Mouse (Mus musculus): ENCODE results near the gene Wnt10a. TPM values are rescaled to one million over a fixed set of nuclear protein-coding genes. Genes with fewer than 3 reads are reported as not detected.

Wnt10a gene
- polyA plus RNA-seq (2012; rRNA removed) = 1.2 TPM in 2 replicates

DNA sequence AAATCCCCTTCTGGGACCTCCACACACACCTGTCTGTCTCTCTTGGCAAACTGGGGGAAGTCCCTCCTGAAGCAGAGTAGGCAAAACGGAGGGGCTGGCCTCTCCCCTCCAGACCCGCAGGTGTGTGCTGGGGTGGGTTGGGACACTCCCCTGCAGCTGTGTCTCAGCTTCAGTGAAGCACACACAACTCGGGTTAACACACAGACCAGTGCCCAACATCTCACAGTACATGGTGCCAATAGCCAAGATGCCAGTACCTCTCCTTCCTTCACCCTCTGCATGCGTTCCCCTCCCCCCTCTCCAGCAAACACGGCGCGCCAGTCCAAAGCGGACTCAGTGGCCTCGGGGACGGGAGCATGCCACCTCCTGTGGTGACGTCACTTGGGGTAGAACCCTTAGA is at the start of gene Wnt10a:
Wnt10a (plus strand) TSS at position 268 of the 400 bp plus-strand sequence.
- WGBS = 4% methylated on average over 11 of the region's 11 CpGs
- DNase-seq = peak; percentile 29
- Histone ChIP-seq H3K27ac (ENCODE audit: insufficient read depth, low read depth, low read length) (no peak within 1 kb of the TSS), H3K4me1 (ENCODE audit: control insufficient read depth, insufficient read depth, low read length) (no peaks in the 10 kb centered on the region), H3K4me3 (ENCODE audit: insufficient read depth, low read depth, low read length) (no peak within 1 kb of the TSS), H3K36me3 (ENCODE audit: control insufficient read depth, insufficient read depth, low read length) (no peaks in the 10 kb centered on the region), H3K27me3 (replicated peaks; ENCODE audit: control insufficient read depth, insufficient read depth, low read length) (no peaks in the 10 kb centered on the region; the same call in 1 of the 2 replicates)
- TF ChIP-seq POLR2A (IDR thresholded peaks at IDR 0.05; ENCODE audit: low read depth, low read length) = no peak
- no peak for TF ChIP-seq CTCF (conservative IDR thresholded peaks at IDR 0.05; ENCODE audit: insufficient read depth, insufficient read length, low read depth, low read length)

DNA sequence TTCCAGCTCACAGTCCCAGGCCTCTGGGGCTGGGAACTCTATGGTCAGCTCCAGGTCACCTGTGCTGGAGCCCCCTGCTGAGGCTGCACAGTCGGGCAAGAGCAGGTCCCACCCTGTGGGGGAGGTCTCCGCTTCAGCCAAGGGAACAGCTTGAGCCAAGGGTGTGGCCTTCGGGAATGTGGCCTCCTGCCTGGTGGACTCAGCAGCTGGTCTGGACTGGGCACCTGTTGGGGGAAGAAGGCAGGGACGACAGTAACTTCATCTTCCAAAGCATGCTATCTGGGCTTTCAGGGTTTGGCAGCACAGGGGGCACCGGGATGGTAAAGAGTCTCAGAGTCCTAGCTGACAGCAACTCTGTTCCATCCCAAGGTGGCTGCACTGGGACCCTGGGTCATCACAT is 44.0 kb upstream of the Wnt10a start:
- WGBS = 60% methylated on average over 5 of the region's 5 CpGs
- DNase-seq = no peak
- H3K4me3 ChIP-seq (ENCODE audit: insufficient read depth, low read depth, low read length) = no peak overlapping the region
- TF ChIP-seq POLR2A (IDR thresholded peaks at IDR 0.05; ENCODE audit: low read depth, low read length) (no peak), CTCF (conservative IDR thresholded peaks at IDR 0.05; ENCODE audit: insufficient read depth, insufficient read length, low read depth, low read length) (no peak)
- H3K4me1 ChIP-seq (ENCODE audit: control insufficient read depth, insufficient read depth, low read length) = peaks cover 23% of the 10 kb centered on the region
- no peaks in the 10 kb centered on the region for H3K27me3 ChIP-seq (replicated peaks; ENCODE audit: control insufficient read depth, insufficient read depth, low read length)
- H3K27ac ChIP-seq (ENCODE audit: insufficient read depth, low read depth, low read length) = no peak overlapping the region
- H3K36me3 ChIP-seq (ENCODE audit: control insufficient read depth, insufficient read depth, low read length) = no peaks in the 10 kb centered on the region

DNA sequence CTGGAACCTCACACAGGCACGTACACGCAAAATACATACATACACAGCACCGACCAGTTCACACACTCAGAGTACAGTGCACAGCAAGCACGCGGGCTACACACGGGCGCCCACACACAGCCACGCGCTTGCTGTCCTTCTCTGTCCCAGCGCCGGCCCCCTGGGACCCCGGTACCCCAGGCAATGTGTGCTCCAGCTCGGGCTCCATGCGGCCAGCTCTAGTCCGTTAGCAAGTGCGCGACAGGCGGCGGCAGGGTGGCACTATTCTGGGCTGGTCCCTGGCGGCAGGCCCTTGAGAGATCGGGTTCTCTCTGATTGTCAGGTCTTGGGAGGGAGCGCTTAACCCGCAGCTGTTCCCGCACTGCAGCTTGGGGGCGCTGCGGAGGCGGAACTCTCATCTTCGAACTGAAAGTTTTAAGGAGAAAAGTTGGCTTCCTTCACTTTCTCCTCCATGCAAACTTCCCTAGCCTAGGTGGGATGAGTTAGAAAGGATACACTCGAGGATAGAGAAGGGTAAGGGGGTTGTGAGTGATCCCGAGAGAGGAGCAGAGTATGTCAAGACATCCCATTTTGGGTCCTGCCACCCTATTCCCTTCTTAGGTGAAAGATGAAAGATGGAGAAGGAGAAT is 42.6 kb upstream of the Wnt10a start, which contains the start of gene Prkag3:
Prkag3 (minus strand) TSS at position 579 of the 629 bp plus-strand sequence.
- DNase-seq = peak; percentile 73

DNA sequence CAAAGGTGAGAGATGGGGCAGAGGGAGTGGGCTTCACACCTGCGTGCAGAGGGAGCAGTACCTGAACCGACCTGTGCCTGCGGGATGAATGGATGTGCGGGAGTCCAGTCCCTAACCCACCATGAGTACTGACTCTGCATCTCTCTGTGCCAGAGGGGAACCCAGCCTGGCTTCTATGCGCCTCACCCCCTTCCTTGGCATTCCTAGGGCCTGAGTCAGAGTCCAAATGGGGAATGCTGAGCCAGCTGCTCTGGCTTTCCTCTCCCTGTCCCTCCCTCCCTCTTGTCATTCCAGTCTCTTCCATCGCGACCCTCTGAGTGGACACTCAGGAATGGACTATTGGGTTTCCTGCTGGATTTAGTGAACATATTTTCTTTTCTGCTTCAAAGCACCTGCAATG is 42.0 kb upstream of the Wnt10a start:
- peaks cover 28% of the 10 kb centered on the region for H3K4me1 ChIP-seq (ENCODE audit: control insufficient read depth, insufficient read depth, low read length)
- DNase-seq = peak; percentile 88
- H3K4me3 ChIP-seq (ENCODE audit: insufficient read depth, low read depth, low read length) = peak overlapping the region; percentile 23; the same call in 1 of the 2 replicates
- H3K27me3 ChIP-seq (replicated peaks; ENCODE audit: control insufficient read depth, insufficient read depth, low read length) = no peaks in the 10 kb centered on the region
- WGBS = 22% methylated on average over 7 of the region's 7 CpGs
- H3K36me3 ChIP-seq (ENCODE audit: control insufficient read depth, insufficient read depth, low read length) = no peaks in the 10 kb centered on the region
- TF ChIP-seq CTCF (conservative IDR thresholded peaks at IDR 0.05; ENCODE audit: insufficient read depth, insufficient read length, low read depth, low read length) (no peak), POLR2A (IDR thresholded peaks at IDR 0.05; ENCODE audit: low read depth, low read length) (peak; percentile 17)
- H3K27ac ChIP-seq (ENCODE audit: insufficient read depth, low read depth, low read length) = peak overlapping the region; percentile 97

More for the DNA sequence above, 42.6 kb upstream of the Wnt10a start, which contains the start of gene Prkag3:
- no peaks in the 10 kb centered on the region for H3K27me3 ChIP-seq (replicated peaks; ENCODE audit: control insufficient read depth, insufficient read depth, low read length)
- H3K36me3 ChIP-seq (ENCODE audit: control insufficient read depth, insufficient read depth, low read length) = no peaks in the 10 kb centered on the region
- H3K4me3 ChIP-seq (ENCODE audit: insufficient read depth, low read depth, low read length) = peak within 1 kb of the TSS; percentile 33
- TF ChIP-seq POLR2A (IDR thresholded peaks at IDR 0.05; ENCODE audit: low read depth, low read length) (no peak), CTCF (conservative IDR thresholded peaks at IDR 0.05; ENCODE audit: insufficient read depth, insufficient read length, low read depth, low read length) (peak; percentile 67)
- 12% methylated on average over 30 of the region's 30 CpGs for WGBS
- H3K27ac ChIP-seq (ENCODE audit: insufficient read depth, low read depth, low read length) = peak within 1 kb of the TSS; percentile 97
- peaks cover 23% of the 10 kb centered on the region for H3K4me1 ChIP-seq (ENCODE audit: control insufficient read depth, insufficient read depth, low read length)

DNA sequence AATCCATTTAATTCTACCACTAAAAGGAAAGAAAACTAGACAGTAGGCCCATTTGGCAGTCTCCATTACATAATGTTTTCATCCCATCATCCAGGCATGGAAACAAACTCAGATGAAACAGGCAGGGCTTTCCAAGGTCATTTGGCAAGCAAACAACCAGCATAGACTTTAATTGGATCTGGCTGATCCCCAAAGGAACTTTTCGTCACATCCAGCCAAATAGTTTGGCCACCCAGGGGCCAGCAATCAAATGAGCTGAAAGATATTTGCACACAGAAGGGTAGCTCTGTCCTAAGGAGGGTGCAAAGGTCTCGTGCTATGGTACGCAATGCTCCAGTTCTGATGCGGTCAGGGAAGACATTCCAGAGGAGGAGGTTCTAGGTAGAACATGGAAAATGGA is 40.6 kb upstream of the Wnt10a start:
- peak overlapping the region; percentile 97 for H3K27ac ChIP-seq (ENCODE audit: insufficient read depth, low read depth, low read length)
- 32% methylated on average over 4 of the region's 4 CpGs for WGBS
- peak; percentile 96 for DNase-seq

DNA sequence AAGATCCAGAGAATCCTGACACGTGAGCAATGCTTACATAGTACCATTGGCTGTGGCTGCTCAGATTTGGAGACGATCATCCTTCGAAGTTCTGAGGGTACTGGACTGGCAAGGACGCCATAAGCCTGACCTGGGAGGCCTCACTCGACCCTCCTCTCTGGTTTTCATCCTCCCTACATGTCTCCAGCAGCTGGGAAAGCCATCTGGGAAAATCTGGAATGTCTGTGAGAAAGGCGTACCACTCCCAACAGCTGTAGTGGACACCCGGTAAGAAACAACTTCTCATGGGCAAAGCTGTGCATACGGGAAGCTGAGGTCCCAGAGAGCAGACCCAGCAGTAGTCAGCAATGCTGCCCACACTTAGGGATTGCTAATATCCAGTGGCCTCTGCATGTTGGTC is 39.2 kb upstream of the Wnt10a start:
- no peak for DNase-seq
- 86% methylated on average over 8 of the region's 8 CpGs for WGBS
- H3K4me3 ChIP-seq (ENCODE audit: insufficient read depth, low read depth, low read length) = no peak overlapping the region

More for the DNA sequence above, 40.6 kb upstream of the Wnt10a start:
- H3K4me3 ChIP-seq (ENCODE audit: insufficient read depth, low read depth, low read length) = no peak overlapping the region
- TF ChIP-seq CTCF (conservative IDR thresholded peaks at IDR 0.05; ENCODE audit: insufficient read depth, insufficient read length, low read depth, low read length) = 0 out of 2 replicates have a peak, but pooled peaks have one; percentile 4
- TF ChIP-seq POLR2A (IDR thresholded peaks at IDR 0.05; ENCODE audit: low read depth, low read length) = no peak
- H3K27me3 ChIP-seq (replicated peaks; ENCODE audit: control insufficient read depth, insufficient read depth, low read length) = no peaks in the 10 kb centered on the region
- peaks cover 34% of the 10 kb centered on the region for H3K4me1 ChIP-seq (ENCODE audit: control insufficient read depth, insufficient read depth, low read length)
- H3K36me3 ChIP-seq (ENCODE audit: control insufficient read depth, insufficient read depth, low read length) = no peaks in the 10 kb centered on the region

DNA sequence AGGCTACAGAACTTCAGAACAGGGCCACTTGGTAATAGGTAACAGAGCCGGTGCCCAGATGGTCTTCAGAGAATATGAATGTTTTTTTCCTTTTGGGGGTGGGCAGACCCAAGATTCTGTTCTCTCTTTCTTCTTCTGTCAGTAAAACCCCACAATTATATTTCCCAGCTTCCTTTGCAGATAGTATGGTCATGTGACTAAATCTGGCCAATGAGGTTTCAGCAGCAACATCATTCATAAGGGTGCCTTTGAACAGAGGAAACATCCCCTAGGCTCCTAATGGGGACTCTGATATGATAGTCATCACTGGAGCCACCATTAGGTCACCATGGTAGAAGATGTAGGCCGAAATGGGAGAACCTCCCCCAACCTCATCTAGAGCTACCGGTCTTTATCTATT is 38.5 kb upstream of the Wnt10a start:
- Histone ChIP-seq H3K36me3 (ENCODE audit: control insufficient read depth, insufficient read depth, low read length) (no peaks in the 10 kb centered on the region), H3K27me3 (replicated peaks; ENCODE audit: control insufficient read depth, insufficient read depth, low read length) (no peaks in the 10 kb centered on the region), H3K4me1 (ENCODE audit: control insufficient read depth, insufficient read depth, low read length) (peaks cover 30% of the 10 kb centered on the region), H3K4me3 (ENCODE audit: insufficient read depth, low read depth, low read length) (no peak overlapping the region), H3K27ac (ENCODE audit: insufficient read depth, low read depth, low read length) (no peak overlapping the region)
- TF ChIP-seq POLR2A (IDR thresholded peaks at IDR 0.05; ENCODE audit: low read depth, low read length) (no peak), CTCF (conservative IDR thresholded peaks at IDR 0.05; ENCODE audit: insufficient read depth, insufficient read length, low read depth, low read length) (no peak)
- 98% methylated on average over 3 of the region's 3 CpGs for WGBS
- no peak for DNase-seq

More for the DNA sequence above, 39.2 kb upstream of the Wnt10a start:
- TF ChIP-seq CTCF (conservative IDR thresholded peaks at IDR 0.05; ENCODE audit: insufficient read depth, insufficient read length, low read depth, low read length) (no peak), POLR2A (IDR thresholded peaks at IDR 0.05; ENCODE audit: low read depth, low read length) (no peak)
- no peaks in the 10 kb centered on the region for H3K27me3 ChIP-seq (replicated peaks; ENCODE audit: control insufficient read depth, insufficient read depth, low read length)
- peaks cover 34% of the 10 kb centered on the region for H3K4me1 ChIP-seq (ENCODE audit: control insufficient read depth, insufficient read depth, low read length)
- no peaks in the 10 kb centered on the region for H3K36me3 ChIP-seq (ENCODE audit: control insufficient read depth, insufficient read depth, low read length)
- H3K27ac ChIP-seq (ENCODE audit: insufficient read depth, low read depth, low read length) = no peak overlapping the region
